Mouse (Mus musculus) liver, postnatal 0 days (tissue): ENCODE measurements around the gene Cebpa.

ENCODE experiments used
- CTCF ChIP-seq: sonication (generic); IDR thresholded peaks from 2 replicates; pipeline ENCODE4 v1.5.1; 2016; ENCODE audit warnings: antibody characterized with exemption, low read depth
- EP300 ChIP-seq: IDR thresholded peaks from 2 replicates; pipeline ENCODE4 v1.6.1; 2016; ENCODE audit warnings: antibody characterized with exemption, low read depth, mild to moderate bottlenecking

- no peak for TF ChIP-seq CTCF
- no peak for TF ChIP-seq EP300
Measured at GRCm38 (mm10) chr7:35106614-35107013, 12.5 kb upstream of the Cebpa start.
